Mouse (Mus musculus) erythroblast, embryonic 14.5 days (primary cell): ENCODE data around the gene Cacna1f.

Experiments
- GATA1 ChIP-seq: IDR thresholded peaks from 2 replicates; pipeline ENCODE4 v1.6.1; 2012; ENCODE audit warnings: low read length, inconsistent platforms, mixed read lengths
- TAL1 ChIP-seq: IDR thresholded peaks from 3 replicates; pipeline ENCODE4 v1.6.1; 2012; ENCODE audit warnings: low read length, inconsistent platforms, mixed read lengths

DNA sequence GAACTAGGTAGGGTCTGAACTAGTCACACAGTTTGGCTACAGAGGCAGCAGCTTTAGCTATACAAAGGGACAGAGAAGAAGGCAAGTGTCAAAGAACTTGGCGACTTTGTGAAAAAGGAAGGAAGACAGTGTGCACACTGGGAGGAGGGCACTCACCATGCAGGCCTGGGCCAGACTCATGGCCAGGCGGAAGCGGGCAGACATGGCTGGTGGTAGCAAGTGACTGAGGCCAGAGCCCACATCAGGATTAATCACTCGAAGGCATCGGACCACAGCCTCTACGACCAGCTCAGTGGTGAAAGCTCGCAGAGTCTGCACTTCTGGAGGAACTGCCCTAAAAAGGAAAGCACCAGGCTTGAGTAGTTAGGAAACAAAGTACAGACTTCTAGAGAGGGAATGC, 2.9 kb upstream of the Cacna1f start:
- TF ChIP-seq GATA1 (no peak), TAL1 (no peak)
